Mouse (Mus musculus) liver, embryonic 12.5 days (tissue): Measurements from ENCODE around the gene Slc16a13. TPM values are rescaled to one million over a fixed set of nuclear protein-coding genes. Genes with fewer than 3 reads are reported as not detected.
A peak's percentile ranks its signal among the peaks of the same experiment; 100 is the strongest.

Source experiments
- ATAC-seq: fragments of 200-750 bp; cut with Nextera tagmentation; 2 replicates; pipeline ENCODE4 v1.8.0; 2017; ENCODE audit warnings: moderate number of reproducible peaks, mild to moderate bottlenecking, moderate library complexity
- H3K27ac ChIP-seq: fragments of 300-500 bp; sonication (generic); 2 replicates; pipeline ENCODE4 v1.5.1; 2016; ENCODE audit warnings: mild to moderate bottlenecking
- H3K27me3 ChIP-seq: fragments of 300-500 bp; sonication (generic); replicated peaks from 2 replicates; pipeline ENCODE4 v1.6.1; 2016; ENCODE audit warnings: mild to moderate bottlenecking, moderate library complexity
- H3K36me3 ChIP-seq: fragments of 300-500 bp; sonication (generic); 2 replicates; pipeline ENCODE4 v1.6.1; 2016; ENCODE audit warnings: mild to moderate bottlenecking, moderate library complexity
- H3K4me1 ChIP-seq: fragments of 300-500 bp; sonication (generic); 2 replicates; pipeline ENCODE4 v1.6.1; 2016
- H3K4me2 ChIP-seq: fragments of 300-500 bp; sonication (generic); 2 replicates; pipeline ENCODE4 v1.6.1; 2016; ENCODE audit warnings: mild to moderate bottlenecking, moderate library complexity
- H3K4me3 ChIP-seq: fragments of 300-500 bp; sonication (generic); 2 replicates; pipeline ENCODE4 v1.5.1; 2016; ENCODE audit warnings: mild to moderate bottlenecking, moderate library complexity
- H3K9ac ChIP-seq: fragments of 300-500 bp; sonication (generic); 2 replicates; pipeline ENCODE4 v1.6.1; 2016; ENCODE audit warnings: mild to moderate bottlenecking, moderate library complexity
- H3K9me3 ChIP-seq: fragments of 300-500 bp; sonication (generic); replicated peaks from 2 replicates; pipeline ENCODE4 v1.6.1; 2016; ENCODE audit warnings: mild to moderate bottlenecking, moderate library complexity
- WGBS: fragments of 180-500 bp; shearing (Covaris S2); methylation state at CpG from one replicate; pipeline ENCODE4 v1.1.7; 2016; ENCODE audit not compliant: insufficient replicate concordance; 5-methylcytosine and 5-hydroxymethylcytosine counted together
- polyA plus RNA-seq: library from polyadenylated mRNA; unstranded; fragments of >200 nt; fragmentation: Nextera tagmentation; extraction: Ambion mirVana; gene quantifications from 2 replicates; pipeline ENCODE4 v1.2.1, GENCODE M21; 2016

Slc16a13 gene
- polyA plus RNA-seq, 1 experiment from 2014 or later = 8.5 TPM

DNA sequence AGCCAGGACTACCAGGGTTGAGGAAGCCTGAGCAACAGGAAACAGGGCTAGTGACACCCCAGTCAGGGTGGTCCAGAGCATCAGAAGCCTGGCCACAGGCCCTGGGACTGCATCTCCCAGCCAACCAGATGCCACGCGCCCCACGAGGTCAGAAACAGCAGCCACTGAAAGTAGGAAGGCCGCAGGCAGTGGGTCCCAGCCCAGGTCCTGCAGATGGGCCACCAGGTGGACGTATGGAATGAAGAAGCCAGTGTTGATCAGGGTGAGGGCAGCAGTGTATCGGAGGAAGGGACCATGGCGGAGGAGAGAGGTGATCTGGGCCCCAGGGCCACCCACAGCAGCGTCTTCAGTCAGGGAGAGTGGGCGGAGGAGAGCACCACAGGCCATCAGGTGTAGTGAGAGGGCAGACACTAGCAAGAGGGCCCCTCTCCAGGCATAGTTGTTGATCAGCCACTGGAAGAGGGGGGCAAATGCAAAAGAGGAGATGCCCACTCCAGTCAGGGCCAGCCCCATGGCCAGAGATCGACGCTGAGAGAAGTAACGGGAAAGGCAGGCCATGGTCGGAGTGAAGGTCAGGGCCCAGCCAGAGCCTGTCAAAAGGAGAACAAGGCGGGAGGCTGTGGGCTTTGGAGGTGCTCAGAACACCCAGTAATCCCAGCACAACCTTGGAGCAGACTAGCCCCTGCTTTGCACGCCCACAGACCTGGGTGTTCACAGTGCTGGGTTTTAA, 2.0 kb downstream of the Slc16a13 start:
- no peaks in the 10 kb centered on the region for H3K9me3 ChIP-seq
- H3K27ac ChIP-seq = peak overlapping the region; percentile 32; the same call in 1 of the 2 replicates
- peaks cover 66% of the 10 kb centered on the region for H3K4me1 ChIP-seq
- H3K4me3 ChIP-seq = peak overlapping the region; percentile 76
- H3K36me3 ChIP-seq = peaks cover 20% of the 10 kb centered on the region
- peak overlapping the region; percentile 97 for H3K4me2 ChIP-seq
- WGBS = 83% methylated on average over 15 of the region's 15 CpGs
- H3K27me3 ChIP-seq = peaks cover 36% of the 10 kb centered on the region
- no peak overlapping the region for H3K9ac ChIP-seq
- ATAC-seq = no peak

DNA sequence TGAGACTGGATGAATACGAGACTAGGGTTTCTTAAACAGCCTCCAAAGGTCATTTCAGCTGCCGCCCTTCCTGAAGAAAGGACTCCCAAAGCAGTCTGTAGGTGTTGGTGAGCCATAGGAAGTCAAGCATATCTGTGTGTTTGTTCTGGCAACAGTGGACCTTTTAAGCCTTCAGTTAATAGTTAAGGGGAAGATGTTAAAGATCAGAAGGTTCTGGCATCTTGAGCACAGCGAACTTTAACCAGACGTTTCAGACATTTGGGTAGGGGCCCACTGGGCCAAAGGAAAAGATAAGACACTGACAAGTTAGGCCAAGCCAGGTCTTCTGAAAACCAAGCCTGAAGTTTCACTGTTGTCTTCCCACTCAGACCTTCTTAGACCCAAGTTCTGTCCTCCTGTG, 2.8 kb downstream of the Slc16a13 start:
- H3K4me3 ChIP-seq = no peak overlapping the region
- WGBS = 60% methylated on average over 4 of the region's 4 CpGs
- peak overlapping the region; percentile 97; the same call in 1 of the 2 replicates for H3K4me2 ChIP-seq
- H3K27ac ChIP-seq = 0 out of 2 replicates have a peak overlapping the region, but pooled peaks have one; percentile 32
- peaks cover 63% of the 10 kb centered on the region for H3K4me1 ChIP-seq
- H3K27me3 ChIP-seq = peaks cover 44% of the 10 kb centered on the region
- no peak overlapping the region for H3K9ac ChIP-seq
- ATAC-seq = no peak
- no peaks in the 10 kb centered on the region for H3K9me3 ChIP-seq
- H3K36me3 ChIP-seq = peaks cover 20% of the 10 kb centered on the region

DNA sequence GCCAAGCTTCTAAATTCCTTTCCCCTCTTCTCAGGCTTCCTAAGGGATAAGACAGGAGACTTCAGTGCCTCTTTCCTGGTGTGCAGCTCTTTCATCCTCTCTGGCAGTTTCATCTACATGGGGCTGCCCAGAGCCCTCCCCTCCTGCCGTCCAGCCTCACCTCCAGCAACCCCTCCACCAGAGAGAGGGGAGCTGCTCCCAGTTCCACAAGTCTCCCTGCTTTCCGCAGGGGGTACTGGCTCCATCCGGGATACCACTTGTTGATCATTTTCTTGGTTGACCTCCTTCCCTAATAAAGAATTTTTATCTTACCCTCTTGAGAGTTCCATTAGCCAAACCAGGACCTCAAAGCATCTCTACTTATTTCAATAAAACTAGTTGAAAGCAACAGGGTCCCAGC, 4.8 kb downstream of the Slc16a13 start:
- Histone ChIP-seq H3K27ac (no peak overlapping the region), H3K27me3 (peaks cover 62% of the 10 kb centered on the region), H3K9ac (no peak overlapping the region), H3K4me2 (no peak overlapping the region), H3K36me3 (peaks cover 20% of the 10 kb centered on the region), H3K4me1 (peaks cover 50% of the 10 kb centered on the region), H3K9me3 (no peaks in the 10 kb centered on the region), H3K4me3 (no peak overlapping the region)
- ATAC-seq = no peak
- 62% methylated on average over 3 of the region's 3 CpGs for WGBS

DNA sequence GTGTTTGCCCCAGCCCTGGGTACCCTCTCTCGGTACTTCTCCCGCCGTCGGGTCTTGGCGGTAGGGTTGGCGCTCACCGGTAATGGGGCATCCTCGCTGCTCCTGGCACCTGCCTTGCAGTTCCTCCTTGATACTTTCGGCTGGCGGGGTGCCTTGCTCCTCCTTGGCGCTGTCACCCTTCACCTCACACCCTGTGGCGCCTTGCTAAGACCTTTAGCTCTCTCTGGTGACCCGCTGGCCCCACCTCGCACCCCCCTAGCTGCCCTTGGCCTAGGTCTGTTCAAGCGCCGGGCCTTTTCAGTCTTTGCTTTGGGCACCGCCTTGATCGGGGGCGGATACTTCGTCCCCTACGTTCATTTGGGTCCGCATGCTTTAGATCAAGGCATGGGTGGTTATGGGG, 5.6 kb downstream of the Slc16a13 start:
- no peaks in the 10 kb centered on the region for H3K9me3 ChIP-seq
- peaks cover 20% of the 10 kb centered on the region for H3K36me3 ChIP-seq
- WGBS = 23% methylated on average over 22 of the region's 22 CpGs
- no peak overlapping the region for H3K4me3 ChIP-seq
- no peak overlapping the region for H3K4me2 ChIP-seq
- no peak overlapping the region for H3K9ac ChIP-seq
- no peak overlapping the region for H3K27ac ChIP-seq
- no peak for ATAC-seq
- H3K4me1 ChIP-seq = peaks cover 49% of the 10 kb centered on the region
- H3K27me3 ChIP-seq = peaks cover 70% of the 10 kb centered on the region

DNA sequence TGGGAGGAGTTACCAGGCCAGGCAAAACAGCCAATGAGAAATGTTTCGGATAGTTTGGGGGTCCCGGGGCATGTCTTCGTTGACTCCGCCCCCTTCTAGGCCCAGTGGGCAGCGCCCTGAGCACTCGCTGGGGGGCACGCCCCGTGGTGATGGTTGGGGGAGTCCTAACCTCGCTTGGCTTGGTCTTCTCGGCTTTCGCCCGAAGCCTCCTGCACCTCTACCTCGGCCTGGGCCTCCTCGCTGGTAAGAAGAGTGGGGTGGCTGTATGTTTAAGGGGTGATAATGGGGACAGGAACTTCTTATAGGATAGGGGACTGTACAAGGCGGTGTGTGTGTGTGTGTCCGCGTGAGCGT, 6.0 kb downstream of the Slc16a13 start:
- no peak overlapping the region for H3K27ac ChIP-seq
- peak overlapping the region; percentile 41 for H3K4me3 ChIP-seq
- 4% methylated on average over 18 of the region's 18 CpGs for WGBS
- no peaks in the 10 kb centered on the region for H3K9me3 ChIP-seq
- ATAC-seq = no peak
- H3K36me3 ChIP-seq = peaks cover 20% of the 10 kb centered on the region
- peak overlapping the region; percentile 60 for H3K4me2 ChIP-seq
- no peak overlapping the region for H3K9ac ChIP-seq
- H3K4me1 ChIP-seq = peaks cover 44% of the 10 kb centered on the region
- peaks cover 70% of the 10 kb centered on the region for H3K27me3 ChIP-seq

DNA sequence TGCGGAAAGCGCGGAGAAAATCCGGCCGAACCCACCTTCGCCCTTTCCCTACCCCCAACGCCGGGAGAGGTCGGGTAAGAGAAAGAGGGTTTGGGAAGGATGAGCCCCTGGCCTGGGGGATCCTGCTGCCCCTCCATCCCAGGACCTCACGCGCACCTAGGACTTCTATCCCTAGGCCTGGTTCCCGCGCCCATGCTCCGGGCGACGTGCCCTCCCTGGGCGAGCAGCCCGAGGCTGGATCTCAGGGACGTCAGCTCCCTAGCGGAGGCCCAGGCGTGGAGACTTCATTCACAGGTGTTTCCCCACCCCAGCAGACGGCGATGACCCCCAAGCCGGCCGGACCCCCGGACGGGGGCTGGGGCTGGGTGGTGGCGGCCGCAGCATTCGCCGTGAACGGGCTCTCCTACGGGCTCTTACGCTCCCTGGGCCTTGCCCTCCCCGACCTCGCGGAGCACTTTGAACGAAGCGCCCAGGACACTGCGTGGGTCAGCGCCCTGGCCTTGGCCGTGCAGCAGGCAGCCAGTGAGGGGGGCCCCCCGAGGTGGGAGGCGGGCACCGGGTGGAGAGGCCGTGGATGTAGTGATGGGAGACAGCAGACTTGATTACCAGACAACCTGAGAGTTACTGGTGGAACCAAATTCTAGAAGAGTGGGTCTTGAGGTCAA, 6.5 kb downstream of the Slc16a13 start:
- Histone ChIP-seq H3K4me3 (peak overlapping the region; percentile 41), H3K4me2 (peak overlapping the region; percentile 60), H3K36me3 (peaks cover 20% of the 10 kb centered on the region), H3K4me1 (peaks cover 39% of the 10 kb centered on the region), H3K9ac (peak overlapping the region; percentile 37; the same call in 1 of the 2 replicates), H3K27me3 (peaks cover 72% of the 10 kb centered on the region), H3K27ac (no peak overlapping the region), H3K9me3 (no peaks in the 10 kb centered on the region)
- ATAC-seq = no peak; the same call in 1 of the 2 replicates
- 3% methylated on average over 46 of the region's 46 CpGs for WGBS

DNA sequence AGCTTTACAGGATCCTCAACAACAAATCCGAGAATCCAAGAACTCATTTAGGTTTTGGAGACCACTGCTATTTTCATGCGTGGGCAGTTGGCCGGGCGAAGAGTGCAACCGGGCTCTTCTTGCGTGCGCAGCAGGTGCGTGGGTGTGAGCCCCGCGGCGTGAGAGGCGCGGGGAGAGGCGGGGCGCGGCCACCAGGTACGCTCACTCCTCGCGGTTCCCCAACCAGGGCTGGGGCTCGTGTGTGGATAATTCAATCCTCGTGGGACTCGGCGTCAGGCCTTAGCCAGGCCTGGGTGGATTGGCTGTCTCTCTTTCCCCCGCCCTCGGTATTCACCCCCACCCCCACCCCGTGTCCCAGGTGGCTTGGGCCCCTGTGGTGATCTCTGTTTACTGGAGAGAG, 7.1 kb downstream of the Slc16a13 start:
- WGBS = 14% methylated on average over 26 of the region's 26 CpGs
- Histone ChIP-seq H3K27ac (no peak overlapping the region), H3K9ac (no peak overlapping the region), H3K27me3 (peaks cover 74% of the 10 kb centered on the region), H3K4me3 (peak overlapping the region; percentile 41), H3K4me2 (peak overlapping the region; percentile 60), H3K9me3 (no peaks in the 10 kb centered on the region), H3K4me1 (peaks cover 33% of the 10 kb centered on the region), H3K36me3 (peaks cover 20% of the 10 kb centered on the region)
- ATAC-seq = no peak

DNA sequence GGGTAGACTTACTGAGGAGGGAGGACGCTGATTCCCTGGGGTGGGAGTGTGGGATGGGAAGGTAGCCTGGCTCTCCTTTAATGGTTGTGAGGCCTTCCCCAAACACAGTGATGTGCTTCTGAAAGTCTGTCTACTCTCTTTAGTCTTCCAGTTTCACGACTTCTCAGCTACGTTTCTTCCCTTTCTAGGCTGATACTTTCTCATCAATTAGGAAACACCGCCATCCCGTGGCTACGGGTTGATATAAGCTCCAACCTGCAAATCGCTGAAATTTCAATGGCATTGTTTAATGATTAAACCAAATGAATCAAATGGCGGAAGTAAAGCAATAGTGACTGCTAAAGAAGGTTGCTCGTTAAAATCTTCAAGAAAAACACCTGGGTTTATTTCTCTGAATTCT, 8.0 kb downstream of the Slc16a13 start:
- 9% methylated on average over 9 of the region's 9 CpGs for WGBS
- no peaks in the 10 kb centered on the region for H3K9me3 ChIP-seq
- H3K36me3 ChIP-seq = peaks cover 14% of the 10 kb centered on the region
- H3K9ac ChIP-seq = no peak overlapping the region
- ATAC-seq = no peak
- no peak overlapping the region for H3K4me3 ChIP-seq
- H3K27me3 ChIP-seq = peaks cover 74% of the 10 kb centered on the region
- peaks cover 28% of the 10 kb centered on the region for H3K4me1 ChIP-seq
- no peak overlapping the region for H3K27ac ChIP-seq
- no peak overlapping the region for H3K4me2 ChIP-seq

DNA sequence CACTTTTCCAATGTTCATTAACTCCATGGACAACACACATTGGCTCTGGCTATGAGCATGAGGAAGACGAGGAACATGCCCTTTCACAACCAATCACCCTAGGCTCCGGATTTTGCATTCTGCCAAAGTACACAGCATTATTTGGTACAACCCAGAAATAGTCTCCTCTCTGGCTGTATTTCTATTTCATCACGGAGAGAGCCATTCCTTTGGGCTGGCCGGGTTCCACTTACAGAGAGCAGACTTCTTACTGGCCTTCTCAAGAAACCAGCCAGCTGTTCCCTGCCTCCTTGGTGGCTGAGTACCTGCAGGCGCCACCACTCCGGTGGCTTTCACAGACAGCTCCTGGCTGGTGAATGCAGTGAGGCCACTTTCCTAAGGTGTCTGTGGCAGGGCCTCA, 8.4 kb downstream of the Slc16a13 start, which contains the start of gene Slc16a11:
Gene Slc16a11, plus strand, starts transcription at position 330 of the 400 bp plus-strand sequence.
- Histone ChIP-seq H3K27me3 (peaks cover 73% of the 10 kb centered on the region), H3K4me2 (peak within 1 kb of the TSS; percentile 60; the same call in 1 of the 2 replicates)
- WGBS = 56% methylated on average over 6 of the region's 6 CpGs

DNA sequence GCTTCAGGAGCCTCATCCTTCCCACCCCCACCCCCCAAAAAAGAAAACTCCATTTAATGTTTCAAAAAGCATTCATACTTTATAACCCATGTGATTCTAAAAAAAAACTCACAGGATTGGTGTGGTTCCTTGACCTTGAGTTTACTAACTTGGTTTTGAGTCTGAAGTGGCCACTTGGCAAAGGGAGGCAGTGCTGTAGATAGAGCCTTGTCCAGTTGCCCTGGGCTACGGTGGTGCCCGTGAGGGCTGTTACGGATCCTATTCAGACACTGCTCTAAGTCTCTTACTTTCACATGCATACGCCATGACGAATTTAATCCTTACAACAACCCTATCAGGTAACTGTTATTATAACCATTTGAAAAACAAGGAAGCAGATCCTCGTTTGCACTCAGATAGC, 8.9 kb downstream of the Slc16a13 start:
- 72% methylated on average over 6 of the region's 6 CpGs for WGBS
- Histone ChIP-seq H3K27ac (no peak overlapping the region), H3K27me3 (peaks cover 69% of the 10 kb centered on the region), H3K4me2 (no peak overlapping the region), H3K4me3 (no peak overlapping the region), H3K9me3 (no peaks in the 10 kb centered on the region), H3K9ac (no peak overlapping the region), H3K4me1 (peaks cover 27% of the 10 kb centered on the region), H3K36me3 (peaks cover 5% of the 10 kb centered on the region)
- ATAC-seq = no peak

More for the DNA sequence above, 8.4 kb downstream of the Slc16a13 start, which contains the start of gene Slc16a11:
- ATAC-seq = no peak
- peaks cover 27% of the 10 kb centered on the region for H3K4me1 ChIP-seq
- no peak within 1 kb of the TSS for H3K27ac ChIP-seq
- H3K36me3 ChIP-seq = peaks cover 9% of the 10 kb centered on the region
- no peak within 1 kb of the TSS for H3K9ac ChIP-seq
- H3K9me3 ChIP-seq = no peaks in the 10 kb centered on the region
- H3K4me3 ChIP-seq = no peak within 1 kb of the TSS

DNA sequence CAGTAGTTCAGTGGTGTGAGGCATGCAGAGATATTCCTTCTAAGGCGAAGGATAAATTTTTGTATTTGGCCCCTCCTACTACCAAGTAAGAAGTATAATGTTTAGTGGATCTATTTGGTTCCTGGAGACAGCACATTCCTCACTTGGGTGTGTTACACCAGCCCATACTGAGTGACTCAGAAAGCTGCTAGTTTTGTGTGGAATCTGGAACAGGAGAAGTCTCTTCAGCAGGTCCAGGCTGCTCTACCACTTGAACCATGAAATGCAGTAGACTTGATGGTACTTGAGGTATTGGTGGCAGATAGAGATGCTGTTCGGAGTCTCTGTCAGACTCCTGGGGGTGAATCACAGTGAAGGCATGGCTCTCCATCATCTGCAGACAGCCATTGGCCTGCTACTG, 10.2 kb downstream of the Slc16a13 start:
- peaks cover 27% of the 10 kb centered on the region for H3K4me1 ChIP-seq
- no peak overlapping the region for H3K9ac ChIP-seq
- ATAC-seq = no peak
- no peaks in the 10 kb centered on the region for H3K36me3 ChIP-seq
- peaks cover 60% of the 10 kb centered on the region for H3K27me3 ChIP-seq
- no peak overlapping the region for H3K27ac ChIP-seq
- no peaks in the 10 kb centered on the region for H3K9me3 ChIP-seq
- no peak overlapping the region for H3K4me2 ChIP-seq
- 80% methylated on average over 2 of the region's 2 CpGs for WGBS
- no peak overlapping the region for H3K4me3 ChIP-seq

DNA sequence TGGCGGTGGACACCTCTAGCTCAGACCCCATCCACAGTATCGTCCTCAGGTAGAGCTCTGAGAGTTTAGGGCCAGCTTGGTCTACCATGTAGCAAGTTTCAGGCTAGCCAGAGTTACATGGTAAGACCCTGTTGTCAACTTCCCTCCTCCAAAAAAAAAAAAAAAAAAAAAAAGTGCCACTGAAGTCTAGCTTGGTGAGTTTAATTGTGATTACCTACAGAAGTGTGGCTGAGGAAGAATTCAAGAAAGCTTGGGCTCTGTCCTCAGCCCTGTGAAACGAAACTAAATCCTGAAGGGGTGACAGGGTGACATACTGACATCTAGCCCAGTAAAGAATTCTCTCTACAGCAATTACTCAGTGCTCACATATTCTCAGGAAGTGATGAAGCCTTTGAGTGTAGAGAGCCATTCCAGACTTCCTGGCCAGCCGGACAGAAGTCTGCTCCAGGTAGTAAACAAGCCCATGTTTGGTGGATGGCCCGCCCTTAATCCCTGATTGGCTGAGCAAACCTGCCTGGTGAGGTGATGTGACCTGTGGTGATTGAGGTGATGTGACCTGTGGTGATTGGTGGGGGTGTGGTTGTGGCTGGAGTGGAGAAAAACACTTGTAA, 12.0 kb downstream of the Slc16a13 start:
- Histone ChIP-seq H3K27ac (no peak overlapping the region), H3K4me1 (peaks cover 9% of the 10 kb centered on the region), H3K9me3 (no peaks in the 10 kb centered on the region), H3K4me3 (no peak overlapping the region), H3K4me2 (no peak overlapping the region), H3K36me3 (no peaks in the 10 kb centered on the region), H3K9ac (no peak overlapping the region), H3K27me3 (peaks cover 47% of the 10 kb centered on the region)
- no peak for ATAC-seq
- WGBS = 64% methylated on average over 5 of the region's 5 CpGs
